Mouse (Mus musculus): ENCODE measurements around the gene Egfl7.

Egfl7 gene

GRCm38 (mm10) chr2:26593211-26594021, 13.6 kb downstream of the Egfl7 start:
- no peak for DNase-seq (ENCODE audit: low read depth in 1 of 2, low spot score in 2 of 2)

- peak in 1 of 2 experiments; percentile 46 for DNase-seq (ENCODE audit: low read depth in 1 of 2, low spot score in 2 of 2)
These were observed 14.2 kb downstream of the Egfl7 start for GRCm38 (mm10) chr2:26594022-26594346.

GRCm38 (mm10) chr2:26594461-26594933, 14.7 kb downstream of the Egfl7 start:
- DNase-seq (ENCODE audit: low read depth in 1 of 2, low spot score in 2 of 2) = no peak

- no peak for DNase-seq (ENCODE audit: low read depth in 1 of 2, low spot score in 2 of 2)
These were observed 15.3 kb downstream of the Egfl7 start for GRCm38 (mm10) chr2:26594934-26595724.

GRCm38 (mm10) chr2:26595725-26596435, 16.1 kb downstream of the Egfl7 start:
- DNase-seq (ENCODE audit: low read depth in 1 of 2, low spot score in 2 of 2) = no peak

GRCm38 (mm10) chr2:26596898-26597297, 17.1 kb downstream of the Egfl7 start:
- no peak for DNase-seq (ENCODE audit: low read depth in 1 of 2, low spot score in 2 of 2)

GRCm38 (mm10) chr2:26597810-26598209, 18.0 kb downstream of the Egfl7 start:
- no peak for DNase-seq (ENCODE audit: low read depth in 1 of 2, low spot score in 2 of 2)

- no peak for DNase-seq (ENCODE audit: low read depth in 1 of 2, low spot score in 2 of 2)
These were observed 18.6 kb downstream of the Egfl7 start for GRCm38 (mm10) chr2:26598462-26598861.

- DNase-seq (ENCODE audit: low read depth in 1 of 2, low spot score in 2 of 2) = no peak
These were observed 20.2 kb downstream of the Egfl7 start for GRCm38 (mm10) chr2:26599965-26600364.

GRCm38 (mm10) chr2:26600664-26601063, 20.9 kb downstream of the Egfl7 start:
- no peak for DNase-seq (ENCODE audit: low read depth in 1 of 2, low spot score in 2 of 2)

- no peak for DNase-seq (ENCODE audit: low read depth in 1 of 2, low spot score in 2 of 2)
These were observed 21.8 kb downstream of the Egfl7 start for GRCm38 (mm10) chr2:26601595-26601994.

- no peak for DNase-seq (ENCODE audit: low read depth in 1 of 2, low spot score in 2 of 2)
These were observed 22.8 kb downstream of the Egfl7 start for GRCm38 (mm10) chr2:26602631-26603030.

GRCm38 (mm10) chr2:26603159-26603558, 23.3 kb downstream of the Egfl7 start:
- no peak for DNase-seq (ENCODE audit: low read depth in 1 of 2, low spot score in 2 of 2)

GRCm38 (mm10) chr2:26603720-26604671, 24.2 kb downstream of the Egfl7 start, which contains the start of gene Agpat2:
Gene Agpat2 (minus strand): TSS chr2:26604417.
- peak; percentile 56 to 72 for DNase-seq (ENCODE audit: low read depth in 1 of 2, low spot score in 2 of 2)

- DNase-seq (ENCODE audit: low read depth in 1 of 2, low spot score in 2 of 2) = no peak
These were observed 25.5 kb downstream of the Egfl7 start for GRCm38 (mm10) chr2:26605331-26605730.

GRCm38 (mm10) chr2:26606579-26606978, 26.8 kb downstream of the Egfl7 start:
- no peak for DNase-seq (ENCODE audit: low read depth in 1 of 2, low spot score in 2 of 2)

- DNase-seq (ENCODE audit: low read depth in 1 of 2, low spot score in 2 of 2) = no peak
These were observed 27.5 kb downstream of the Egfl7 start for GRCm38 (mm10) chr2:26607056-26607910.

GRCm38 (mm10) chr2:26608781-26609180, 29.0 kb downstream of the Egfl7 start:
- no peak for DNase-seq (ENCODE audit: low read depth in 1 of 2, low spot score in 2 of 2)

- no peak for DNase-seq (ENCODE audit: low read depth in 1 of 2, low spot score in 2 of 2)
These were observed 29.4 kb downstream of the Egfl7 start for GRCm38 (mm10) chr2:26609261-26609661.
